Mouse (Mus musculus): ENCODE data around the gene Zmynd19.

Gene Zmynd19

DNA sequence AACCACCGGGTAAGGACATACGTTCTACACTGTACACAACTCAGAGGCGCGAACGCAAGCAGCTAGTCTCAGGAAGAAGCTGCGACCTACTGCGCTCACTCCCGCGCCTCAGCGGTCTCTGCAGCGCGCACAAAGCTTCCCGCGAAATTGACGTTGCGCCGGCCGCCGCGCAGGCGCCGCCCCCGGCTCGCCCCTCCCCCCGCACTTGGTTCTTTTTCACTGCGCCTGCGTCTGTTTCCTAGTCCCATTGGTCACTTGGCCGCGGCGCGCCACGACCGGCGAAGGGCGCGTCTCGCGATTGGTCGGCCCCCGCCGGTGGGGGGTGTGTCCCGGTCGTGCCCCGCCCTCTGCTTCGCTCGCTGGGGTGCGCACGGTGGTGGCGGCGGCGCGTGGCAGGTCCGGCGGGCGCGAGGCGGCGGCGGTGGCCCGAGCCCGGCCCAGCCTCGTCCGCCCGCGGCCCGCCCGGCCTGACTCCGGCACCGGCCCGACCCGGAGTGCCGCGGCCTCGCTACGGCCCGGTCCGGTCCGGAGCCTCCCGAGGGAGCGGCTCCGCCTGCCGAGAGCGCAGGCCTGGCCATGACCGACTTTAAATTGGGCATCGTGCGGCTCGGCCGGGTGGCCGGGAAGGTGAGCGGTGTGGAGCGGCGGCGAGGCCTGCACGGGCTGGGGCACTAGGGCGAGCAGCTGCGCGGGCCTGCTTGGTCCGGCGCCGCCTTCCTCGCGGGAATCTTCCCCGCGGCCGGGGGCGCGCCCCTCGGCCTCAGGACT lies at the start of gene Zmynd19:
Gene Zmynd19 (plus strand): TSS at position 372 of the 768 bp plus-strand sequence.
- peak; percentile 98 to 99 for DNase-seq

DNA sequence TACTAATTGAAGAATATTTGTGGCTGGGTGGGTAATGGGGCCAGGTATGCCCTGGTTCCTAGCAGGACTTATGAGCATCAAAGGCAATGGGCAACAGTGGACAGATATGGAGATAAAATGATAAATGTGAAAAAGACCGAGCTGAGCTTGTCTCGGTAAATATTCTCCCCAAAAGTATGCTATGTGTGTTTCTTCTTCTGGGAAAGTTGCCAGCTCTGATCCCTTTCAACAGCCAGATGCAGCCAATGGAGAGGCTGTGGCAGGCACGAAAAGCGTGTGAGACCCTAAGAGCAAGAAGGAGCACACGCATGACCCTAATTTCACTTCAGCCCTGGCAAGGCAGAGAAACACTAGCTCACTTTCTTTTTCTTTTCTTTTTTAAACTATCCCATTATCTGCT lies 48.5 kb upstream of the Zmynd19 start:
- no peak for DNase-seq

DNA sequence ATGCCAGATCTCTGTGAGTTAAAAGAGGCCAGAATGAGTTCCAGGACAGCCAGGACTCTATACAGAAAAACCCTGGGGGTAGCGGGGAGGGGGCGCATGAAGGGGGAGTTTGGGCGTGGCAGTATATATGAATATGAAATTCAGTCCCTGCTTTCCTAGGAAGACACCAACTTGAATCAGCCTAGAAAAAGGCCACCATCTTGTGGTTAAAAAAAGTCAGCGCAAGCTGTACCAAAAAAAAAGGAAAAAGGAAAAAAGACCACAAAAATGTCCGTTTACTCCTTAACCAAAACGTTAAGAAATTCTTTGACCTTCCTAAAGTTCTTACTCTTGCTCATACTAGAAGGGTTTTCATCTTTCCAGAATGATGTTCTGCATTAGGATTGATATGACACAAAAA lies 46.6 kb upstream of the Zmynd19 start:
- DNase-seq, result no peak

DNA sequence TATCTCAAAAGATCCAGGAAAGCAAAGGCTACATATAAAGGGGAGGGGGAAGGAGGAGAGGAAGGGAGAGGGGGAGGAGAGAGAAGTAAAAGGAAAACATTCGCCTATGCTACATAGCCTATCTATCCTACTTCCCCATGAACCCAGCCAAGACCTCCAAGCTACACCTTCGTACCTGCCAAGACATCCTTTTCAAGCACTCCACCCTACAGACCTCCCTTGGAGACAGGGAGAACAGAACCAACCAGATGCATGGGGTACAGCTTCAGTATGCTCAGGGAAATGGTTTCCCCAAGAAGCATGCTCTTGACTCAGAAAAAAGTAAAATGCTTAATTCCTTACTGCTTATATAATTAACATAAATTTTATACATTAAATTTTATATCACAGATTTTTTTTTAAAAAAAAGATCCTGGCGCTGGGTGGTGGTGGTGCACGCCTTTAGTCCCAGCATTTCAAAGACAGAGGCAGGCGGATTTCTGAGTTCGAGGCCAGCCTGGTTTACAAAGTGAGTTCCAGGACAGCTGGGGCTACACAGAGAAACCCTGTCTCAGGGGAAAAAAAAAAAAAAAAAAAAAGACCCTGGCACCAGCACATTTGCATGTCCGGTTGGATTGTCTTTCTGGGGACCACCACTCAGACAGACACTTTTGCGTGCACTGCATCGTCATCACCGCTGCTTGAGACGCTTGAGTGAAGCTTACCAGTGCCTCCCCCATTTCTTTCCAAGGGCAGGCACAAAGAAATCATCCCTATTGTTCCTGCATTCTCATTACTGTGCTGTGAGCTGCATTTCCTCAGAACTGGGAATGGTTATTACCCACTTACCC lies 44.6 kb upstream of the Zmynd19 start:
- no peak for DNase-seq

DNA sequence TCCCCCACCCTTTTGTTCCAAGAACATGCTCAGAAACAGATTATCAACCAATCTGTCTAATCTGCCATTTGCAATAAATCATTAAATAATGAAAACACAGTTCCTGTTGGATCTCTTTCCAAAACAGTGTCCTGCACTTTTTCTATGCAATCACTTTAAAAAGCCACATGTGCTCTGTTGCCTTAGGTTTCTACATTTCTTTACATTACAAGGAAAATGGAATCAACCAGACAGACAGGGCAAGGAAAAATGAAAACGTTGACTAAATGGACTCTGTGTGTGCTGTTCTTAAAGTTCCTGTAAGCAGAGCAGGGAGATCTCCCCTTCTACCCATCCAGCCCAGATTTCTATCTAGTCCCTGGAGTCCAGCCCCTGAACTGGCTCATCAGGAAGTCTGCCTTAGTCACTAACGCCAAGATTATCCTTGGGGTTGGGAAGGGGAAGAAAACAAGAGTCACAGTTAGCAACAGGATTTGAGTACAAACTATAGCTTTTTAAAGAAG lies 43.9 kb upstream of the Zmynd19 start:
- DNase-seq, result no peak

DNA sequence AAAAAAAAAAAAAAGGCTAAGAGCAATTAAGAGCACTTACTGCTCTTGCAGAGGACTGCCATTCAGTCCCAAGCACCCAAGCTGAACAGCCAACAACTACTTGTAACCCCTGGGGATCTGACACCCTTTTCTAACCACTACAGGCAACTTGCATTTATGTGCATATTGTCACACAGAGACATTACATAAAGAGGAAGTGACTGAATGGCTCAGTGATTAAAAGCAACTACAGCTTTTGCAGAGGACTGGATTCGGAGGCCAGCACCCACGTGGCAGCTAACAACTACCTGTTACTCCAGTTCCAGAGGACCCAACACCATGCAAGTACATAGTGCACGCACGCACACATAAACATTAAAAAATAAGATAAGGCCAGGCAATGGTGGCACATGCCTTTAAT lies 39.1 kb upstream of the Zmynd19 start:
- DNase-seq, result peak; percentile 56 to 67

DNA sequence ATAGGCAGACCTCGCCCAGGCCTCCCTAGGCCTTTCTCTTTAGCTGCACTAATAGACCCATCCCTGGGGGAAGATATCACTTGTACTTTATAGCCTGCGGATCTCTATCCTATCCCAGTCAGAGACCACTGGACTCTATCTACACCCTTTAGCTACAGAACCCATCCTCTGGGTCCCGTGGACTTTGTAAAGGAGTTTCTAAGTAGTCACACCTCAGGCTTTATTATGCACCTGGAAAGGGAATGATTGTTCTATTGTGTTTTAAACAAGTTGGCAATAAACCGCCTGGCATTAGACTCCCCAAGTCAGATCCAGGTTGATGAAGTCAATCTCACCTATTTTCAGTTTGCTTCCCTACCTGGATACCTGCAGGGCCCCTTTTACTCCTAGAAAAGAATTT lies 37.4 kb upstream of the Zmynd19 start:
- DNase-seq, result no peak

DNA sequence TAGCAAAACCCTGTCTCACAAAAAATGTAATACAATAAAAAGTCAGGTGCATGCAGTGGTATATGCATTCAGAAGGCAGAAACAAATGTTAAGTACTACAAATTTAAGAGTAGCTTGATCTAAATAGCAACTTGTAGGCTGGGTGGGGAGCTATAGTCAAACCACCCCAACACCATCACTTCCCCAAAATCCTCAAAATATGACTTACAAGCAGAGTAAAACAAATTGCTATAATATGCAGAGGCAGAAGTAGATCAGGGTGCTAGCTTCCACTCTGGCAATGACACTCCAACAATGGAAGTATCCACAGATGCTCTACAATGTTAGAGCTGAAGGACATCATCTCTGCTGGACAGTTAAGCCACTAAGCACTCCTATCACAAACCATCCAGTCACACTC lies 37.0 kb upstream of the Zmynd19 start:
- no peak for DNase-seq

DNA sequence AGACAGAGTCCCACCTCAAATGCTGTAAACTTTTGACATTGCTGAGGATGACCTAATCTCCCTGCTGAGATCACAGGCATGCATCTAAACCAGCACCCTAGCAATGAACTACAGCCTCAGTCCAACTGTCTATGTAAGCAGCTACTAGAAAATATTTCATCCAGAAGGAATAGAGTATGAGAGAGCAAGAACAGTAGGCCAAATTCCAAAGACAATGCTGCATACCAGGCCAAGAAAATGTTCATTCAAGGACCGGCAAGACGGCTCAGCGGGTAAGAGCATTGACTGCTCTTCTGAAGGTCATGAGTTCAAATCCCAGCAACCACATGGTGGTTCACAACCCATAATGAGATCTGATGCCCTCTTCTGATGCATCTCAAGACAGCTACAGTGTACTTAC lies 34.8 kb upstream of the Zmynd19 start:
- DNase-seq, result no peak

DNA sequence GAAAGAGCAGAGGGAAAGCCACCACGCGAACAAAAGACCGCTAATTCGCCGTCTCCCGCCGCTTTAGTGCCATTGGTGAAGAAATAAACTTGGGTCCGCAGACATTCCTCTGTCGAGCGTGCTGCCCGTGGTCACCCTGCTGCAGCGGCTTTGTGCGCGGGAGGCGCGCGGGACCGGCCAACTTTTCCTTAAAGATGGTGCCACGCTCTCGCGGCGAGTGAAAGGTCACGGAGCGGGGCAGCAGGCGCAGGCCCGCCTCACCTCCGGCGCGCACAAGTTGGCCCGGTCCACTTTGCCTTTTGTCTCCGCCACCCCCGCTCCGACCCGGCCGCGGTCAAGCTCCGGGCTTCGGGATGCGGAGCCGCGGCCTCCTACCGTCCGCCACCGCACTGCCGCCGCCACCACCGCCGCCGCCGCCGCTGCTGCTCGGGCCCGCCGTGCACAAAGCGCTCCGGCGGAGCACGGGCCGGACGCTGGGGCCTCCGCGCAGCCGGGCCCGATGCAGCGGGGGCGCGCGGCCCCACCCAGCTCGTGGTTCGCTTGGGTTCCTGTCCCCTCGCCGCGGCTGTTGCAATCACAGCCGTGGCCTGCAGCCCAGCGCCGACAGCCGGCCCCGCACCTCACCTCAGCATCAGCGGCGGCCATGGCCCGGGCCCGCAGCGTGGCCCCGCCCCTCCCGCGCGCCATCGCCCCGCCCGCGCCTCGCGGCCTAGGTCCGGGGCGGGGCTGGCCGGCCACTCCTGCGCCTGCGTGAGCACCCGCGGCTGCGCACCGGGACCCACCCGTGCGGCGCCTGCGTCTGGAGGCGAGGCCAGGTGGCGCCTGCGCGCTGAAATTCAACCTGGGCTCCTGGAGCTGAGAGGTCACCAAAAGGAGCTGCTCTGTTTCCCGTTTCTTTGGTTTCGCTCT lies 30.4 kb upstream of the Zmynd19 start, which contains the start of gene Ehmt1:
Gene Ehmt1 (minus strand): TSS at position 685 of the 909 bp plus-strand sequence.
- peak; percentile 96 to 98 for DNase-seq

- DNase-seq, result no peak
Measured at GRCm38 (mm10) chr2:24919839-24920175, 29.8 kb upstream of the Zmynd19 start.

- DNase-seq, result no peak
Measured at GRCm38 (mm10) chr2:24923561-24923960, 26.0 kb upstream of the Zmynd19 start.

DNA sequence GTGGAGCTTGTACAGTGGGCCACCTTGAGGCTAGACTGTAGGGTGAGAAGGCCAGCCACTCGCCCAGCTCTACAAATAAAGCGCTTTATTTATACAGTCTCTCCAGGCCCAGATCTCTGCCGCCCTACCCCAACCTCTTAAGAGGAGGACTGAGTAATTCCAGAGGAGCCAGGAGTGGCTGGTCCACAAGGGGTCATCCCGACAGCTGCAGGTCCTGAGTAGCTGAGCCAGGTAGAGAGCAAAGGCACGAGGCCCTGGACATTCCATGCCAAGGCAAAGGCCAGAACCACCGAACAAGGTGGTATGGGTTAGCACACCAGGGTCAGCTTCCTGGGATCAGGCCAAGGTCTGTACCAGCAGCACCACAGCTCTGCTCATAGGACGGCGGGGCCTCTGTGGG lies 24.3 kb upstream of the Zmynd19 start:
- DNase-seq, result no peak

GRCm38 (mm10) chr2:24926345-24926964 lies 23.1 kb upstream of the Zmynd19 start:
- DNase-seq, result no peak

- DNase-seq, result no peak
Measured at GRCm38 (mm10) chr2:24926965-24927358, 22.6 kb upstream of the Zmynd19 start.

- no peak for DNase-seq
Measured at GRCm38 (mm10) chr2:24927810-24928479, 21.6 kb upstream of the Zmynd19 start.

DNA sequence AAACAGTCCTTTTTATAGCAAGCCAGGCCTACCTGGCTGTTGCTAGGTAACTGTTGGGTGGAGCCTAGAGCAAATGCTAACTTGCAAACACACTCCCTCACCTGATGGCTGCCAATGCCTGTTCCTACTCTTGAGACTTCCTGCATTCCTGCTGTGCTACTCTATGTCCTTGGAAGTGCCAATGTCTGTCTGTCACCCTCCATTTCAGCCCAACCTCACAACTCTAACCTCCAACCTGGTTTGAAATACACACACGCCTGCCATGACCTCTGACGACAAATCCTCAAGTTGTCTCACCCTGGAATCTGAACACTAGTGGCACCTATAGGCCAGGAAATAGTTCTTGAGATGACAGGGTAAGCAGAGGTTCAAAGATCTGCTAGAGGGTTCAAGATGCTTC lies 20.5 kb upstream of the Zmynd19 start:
- DNase-seq, result no peak

GRCm38 (mm10) chr2:24929593-24929992 lies 20.0 kb upstream of the Zmynd19 start:
- no peak for DNase-seq

GRCm38 (mm10) chr2:24934441-24934963 lies 15.1 kb upstream of the Zmynd19 start:
- DNase-seq, result no peak

GRCm38 (mm10) chr2:24935057-24935796 lies 14.4 kb upstream of the Zmynd19 start, which contains the start of gene Arrdc1:
Gene Arrdc1 (minus strand): TSS chr2:24935252.
- peak; percentile 96 to 97 for DNase-seq

GRCm38 (mm10) chr2:24942092-24942491 lies 7.5 kb upstream of the Zmynd19 start:
- no peak for DNase-seq
